Mouse (Mus musculus) erythroid progenitor cell, adult 5-6 weeks (primary cell): Measurements from ENCODE around the gene Runx1. TPM values are rescaled to one million over a fixed set of nuclear protein-coding genes. Genes with fewer than 3 reads are reported as not detected.

Experiments used
- ATAC-seq: replicated peaks from 2 replicates; pipeline ENCODE4 v1.8.0; 2016; ENCODE audit warnings: moderate number of reproducible peaks, mild to moderate bottlenecking, moderate TSS enrichment, inconsistent platforms; ENCODE audit not compliant: poor library complexity, low FRiP score, severe bottlenecking
- total RNA-seq, 2 experiments: library from RNA; stranded (forward) in 1 of 2; stranded (reverse) in 1 of 2; fragments of 150-400 nt in 1 of 2; fragments of 186-747, 209-891 nt in 1 of 2; gene quantifications; 2 replicates each; pipeline versions ENCODE4 v1.2.3 to v1.2.4; 2015 to 2017; ENCODE audit warnings: low replicate concordance in 2 of 2

Gene Runx1
- total RNA-seq, 2 experiments from 2014 or later, result 59.5 to 107 TPM

GRCm38 (mm10) chr16:92715599-92716483 lies 110.1 kb downstream of the Runx1 start:
- ATAC-seq, result peak; percentile 75

GRCm38 (mm10) chr16:92710161-92710560 lies 115.8 kb downstream of the Runx1 start:
- ATAC-seq, result no peak

- ATAC-seq, result no peak
Measured at GRCm38 (mm10) chr16:92708718-92709117, 117.2 kb downstream of the Runx1 start.

- no peak for ATAC-seq
Measured at GRCm38 (mm10) chr16:92707712-92708111, 118.2 kb downstream of the Runx1 start.

GRCm38 (mm10) chr16:92707146-92707545 lies 118.8 kb downstream of the Runx1 start:
- ATAC-seq, result no peak

- ATAC-seq, result no peak
Measured at GRCm38 (mm10) chr16:92705564-92706458, 120.1 kb downstream of the Runx1 start.

GRCm38 (mm10) chr16:92703850-92704249 lies 122.1 kb downstream of the Runx1 start:
- no peak for ATAC-seq

- ATAC-seq, result no peak
Measured at GRCm38 (mm10) chr16:92699531-92700397, 126.2 kb downstream of the Runx1 start.

GRCm38 (mm10) chr16:92698612-92698998 lies 127.3 kb downstream of the Runx1 start:
- peak; percentile 86 for ATAC-seq

GRCm38 (mm10) chr16:92697737-92698611 lies 128.0 kb downstream of the Runx1 start:
- peak; percentile 40 for ATAC-seq

- peak; percentile 85 for ATAC-seq
Measured at GRCm38 (mm10) chr16:92697227-92697736, 128.7 kb downstream of the Runx1 start.

GRCm38 (mm10) chr16:92696411-92697015 lies 129.4 kb downstream of the Runx1 start:
- ATAC-seq, result 0 out of 2 replicates have a peak, but pooled peaks have one; percentile 25

- ATAC-seq, result no peak
Measured at GRCm38 (mm10) chr16:92695981-92696380, 130.0 kb downstream of the Runx1 start.

- ATAC-seq, result no peak
Measured at GRCm38 (mm10) chr16:92695200-92695921, 130.6 kb downstream of the Runx1 start.

- ATAC-seq, result no peak
Measured at GRCm38 (mm10) chr16:92694496-92695106, 131.3 kb downstream of the Runx1 start.

- ATAC-seq, result no peak
Measured at GRCm38 (mm10) chr16:92690759-92691158, 135.2 kb downstream of the Runx1 start.

GRCm38 (mm10) chr16:92688941-92689340 lies 137.0 kb downstream of the Runx1 start:
- ATAC-seq, result no peak
